Mouse (Mus musculus) activated CD4-positive, CD25-positive, alpha-beta regulatory T cell (primary cell): ENCODE results near the gene Pdzd7. TPM values are rescaled to one million over a fixed set of nuclear protein-coding genes. Genes with fewer than 3 reads are reported as not detected.

Source experiments
- polyA plus RNA-seq, 2 experiments: library from polyadenylated mRNA; unstranded; fragments of 100-300 nt; shearing (Covaris generic); gene quantifications; one replicate each; pipeline ENCODE4 v1.2.1; 2017

Pdzd7 gene
- polyA plus RNA-seq, result not detected

DNA sequence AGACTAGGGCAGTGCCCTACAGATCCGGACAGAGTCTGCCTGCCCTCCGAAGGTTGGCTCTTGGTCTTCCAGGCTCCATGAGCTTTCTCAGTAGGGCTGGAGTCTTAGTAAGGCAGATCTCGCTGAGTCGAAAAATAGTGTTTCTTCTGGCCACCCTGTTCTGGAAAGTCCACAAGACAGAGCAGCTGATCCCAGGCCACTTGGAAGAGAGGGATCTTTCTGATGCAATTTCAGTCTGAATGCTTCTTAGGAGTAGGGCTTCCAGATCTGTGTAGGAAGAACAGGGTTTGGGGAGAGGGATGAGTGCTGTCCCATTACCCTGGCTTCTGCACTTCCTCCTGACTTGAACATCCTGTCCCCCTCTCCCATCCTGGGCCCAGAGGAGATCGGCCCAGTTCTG lies at the start of gene Pdzd7:
Pdzd7 (minus strand) TSS at position 67 of the 400 bp plus-strand sequence.

DNA sequence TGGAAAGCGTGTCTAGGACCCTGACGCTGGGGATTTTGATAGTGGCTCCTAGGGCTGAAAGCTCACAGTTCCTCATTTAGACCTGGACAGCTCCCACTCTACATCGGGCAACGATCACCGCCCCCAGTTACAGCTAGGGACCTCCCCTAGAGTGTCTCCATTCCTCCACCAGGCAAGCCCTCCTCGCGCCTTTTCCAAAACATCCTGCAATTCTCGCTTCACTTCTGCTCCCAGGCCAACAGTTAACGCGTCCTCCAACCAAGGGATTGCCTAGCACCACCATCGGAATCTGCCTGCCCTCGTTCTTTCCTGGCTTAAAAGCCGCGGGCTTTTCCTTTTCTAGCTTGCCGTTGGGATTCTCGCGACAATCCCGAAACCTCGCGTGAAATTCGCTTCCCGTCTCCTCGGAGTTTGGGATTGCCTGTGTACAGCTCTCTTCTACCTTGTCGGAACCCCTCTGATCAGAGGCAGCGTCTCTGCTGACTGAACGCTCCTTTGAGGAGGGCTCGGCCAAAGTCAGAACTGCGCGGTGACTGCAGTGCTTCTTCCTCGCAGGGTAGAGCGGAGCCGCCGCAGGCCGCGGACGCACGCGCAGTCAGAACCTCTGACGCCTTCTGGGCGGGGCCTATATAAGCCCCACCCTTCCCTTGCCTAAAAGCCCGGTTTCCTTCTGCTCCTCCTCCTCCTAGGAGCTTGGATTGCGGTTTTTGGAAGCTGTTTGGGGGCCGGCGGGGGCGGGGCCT lies 29.2 kb upstream of the Pdzd7 start, which contains the start of gene Kazald1:
Kazald1 (plus strand) TSS at position 662 of the 743 bp plus-strand sequence.

DNA sequence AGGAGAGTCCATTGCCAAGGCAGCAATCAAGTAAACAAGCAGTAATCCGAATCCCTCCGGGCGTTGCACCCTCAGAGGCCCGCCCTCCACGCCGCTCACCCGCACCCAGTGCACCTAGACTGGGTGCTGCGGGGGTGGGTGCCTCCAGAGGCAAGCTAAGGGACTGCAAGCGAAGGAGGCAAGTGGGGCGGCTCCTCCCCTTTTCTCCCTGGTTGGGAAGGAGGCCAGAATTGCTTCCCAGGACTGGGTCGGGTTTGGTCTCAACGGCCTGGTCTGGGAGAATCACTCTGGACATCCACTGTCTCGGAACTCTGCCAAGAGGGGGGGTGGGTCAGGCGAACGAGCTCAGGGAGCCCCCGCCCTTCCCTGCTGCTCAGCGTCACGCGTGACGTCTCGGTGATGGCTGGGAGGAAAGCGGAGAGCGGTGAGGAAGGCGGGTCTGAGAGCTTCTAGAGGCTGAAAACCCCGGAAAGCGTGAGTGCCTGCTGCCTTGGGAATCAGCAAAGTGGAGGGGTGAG lies 2.0 kb upstream of the Pdzd7 start, which contains the start of gene Sfxn3:
Sfxn3 (plus strand) TSS at position 87 of the 518 bp plus-strand sequence.

GRCm38 (mm10) chr19:45014335-45014971 lies 31.1 kb downstream of the Pdzd7 start, which contains the start of gene Lzts2:
Lzts2 (plus strand) TSS chr19:45014414.

DNA sequence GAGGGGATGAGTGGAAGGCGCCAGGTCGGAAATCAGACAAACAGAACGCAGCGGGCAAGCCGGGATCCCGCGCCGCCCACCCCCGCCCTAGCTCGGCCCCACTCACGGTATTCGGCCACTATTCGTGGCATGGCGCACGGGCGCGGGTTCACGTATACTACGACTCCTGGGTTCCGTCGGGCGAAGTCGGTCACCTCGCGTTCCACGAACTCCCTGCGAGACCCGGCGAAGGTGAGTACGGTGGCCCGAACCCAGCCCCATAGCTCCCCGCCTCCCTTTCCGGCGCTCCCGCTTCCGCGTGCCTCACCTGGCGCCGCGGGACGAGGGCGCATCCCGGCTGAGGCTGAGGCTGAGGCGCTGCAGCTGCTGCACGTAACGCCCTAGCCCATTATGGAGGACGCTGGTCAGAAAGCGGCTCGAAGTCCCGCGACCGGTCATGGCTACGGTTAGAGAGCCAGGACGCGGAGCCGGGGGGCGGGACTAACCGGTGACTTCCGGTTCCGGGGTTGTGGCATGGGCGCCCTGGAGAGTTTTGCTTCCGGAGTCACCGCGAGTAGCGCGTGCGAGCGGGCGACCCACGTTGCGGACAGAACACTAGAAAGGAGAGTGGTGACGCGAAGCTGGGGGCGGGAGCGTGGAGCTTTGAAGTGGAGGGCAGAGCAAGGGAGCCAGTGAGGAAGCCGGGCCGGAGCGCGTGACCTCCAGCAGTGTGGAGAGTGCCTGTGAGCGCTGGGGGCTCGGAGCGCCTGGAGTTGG lies 39.4 kb downstream of the Pdzd7 start, which contains the start of gene Mrpl43:
Mrpl43 (minus strand) TSS at position 486 of the 756 bp plus-strand sequence.

DNA sequence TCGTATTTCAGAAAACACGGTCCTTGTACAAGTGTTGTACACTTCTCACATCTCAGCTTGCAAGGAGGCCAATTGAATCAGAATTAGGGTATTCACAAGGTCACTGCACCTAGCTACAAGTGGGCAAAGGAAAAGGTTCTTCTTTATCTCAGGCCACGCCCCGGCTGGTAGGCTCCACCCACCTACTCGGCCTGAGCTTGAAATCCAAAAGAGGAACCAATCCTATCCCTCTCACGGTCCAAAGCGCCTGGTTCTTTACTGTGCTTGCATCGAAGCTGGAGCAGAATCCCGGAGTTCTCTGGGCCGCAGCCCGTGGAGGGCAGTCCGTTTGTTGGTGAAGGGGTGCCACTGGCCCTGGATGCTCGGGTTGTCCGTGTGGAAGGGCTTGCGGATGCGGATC lies 40.1 kb downstream of the Pdzd7 start, which contains the start of gene Twnk:
Twnk (plus strand) TSS at position 220 of the 400 bp plus-strand sequence.

DNA sequence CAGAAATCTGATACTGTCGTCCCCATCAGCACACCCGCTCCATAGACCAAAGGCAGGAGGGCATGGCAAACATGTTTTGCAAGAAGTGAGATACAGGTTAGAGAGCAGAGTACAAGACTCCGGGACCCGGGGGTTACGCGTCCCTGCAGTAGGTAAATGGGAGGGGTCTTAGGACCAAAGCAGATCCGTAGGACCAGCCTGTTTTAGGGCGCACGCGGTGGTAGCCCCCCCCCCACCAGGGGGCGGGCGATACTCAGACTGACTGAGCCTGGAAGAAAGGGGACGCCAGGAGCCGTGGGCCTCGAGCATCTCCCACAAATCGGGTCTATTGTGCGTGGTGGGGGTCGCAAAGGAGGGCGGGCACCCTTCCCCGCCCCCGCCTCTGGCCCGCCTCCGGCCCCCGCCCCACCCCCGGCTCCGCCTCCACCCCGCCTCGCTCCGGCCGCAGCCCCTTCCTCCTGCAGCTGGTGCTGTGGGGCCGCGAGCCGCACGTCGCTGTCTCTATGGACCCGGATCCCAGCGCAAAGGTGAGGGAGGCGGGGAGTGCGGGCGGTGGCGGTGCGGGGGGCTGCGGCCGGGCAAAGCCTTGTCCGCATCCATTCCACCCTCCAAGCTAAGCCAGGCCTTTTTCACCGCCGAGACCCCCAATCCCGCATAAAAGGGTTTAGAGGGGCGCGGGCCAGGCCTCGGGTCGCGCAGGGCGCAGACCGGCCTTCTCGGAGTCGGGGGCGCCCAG lies 56.5 kb downstream of the Pdzd7 start, which contains the start of gene Sema4g:
Sema4g (plus strand) TSS at position 271 of the 736 bp plus-strand sequence.

Other genes with a start within 250 kb of the Pdzd7 start
- gene Slf2, start 114.6 kb downstream of the Pdzd7 start, polyA plus RNA-seq, result 10 to 100 TPM; 26.3 to 28.3 TPM
- under 1 TPM; 0.04 to 0.12 TPM for gene Sema4g, start 56.6 kb downstream of the Pdzd7 start, polyA plus RNA-seq
- 10 to 100 TPM in 1 of 2 experiments, 1 to 10 TPM in 1; 7.6 to 10.4 TPM for gene Twnk, start 40.1 kb downstream of the Pdzd7 start, polyA plus RNA-seq
- gene Mrpl43, start 39.3 kb downstream of the Pdzd7 start, polyA plus RNA-seq, result 10 to 100 TPM; 72.3 to 80.9 TPM
- 1 to 10 TPM; 2.3 to 5.2 TPM for gene Lzts2, start 31.3 kb downstream of the Pdzd7 start, polyA plus RNA-seq
- 10 to 100 TPM; 57.4 to 63.5 TPM for gene Sfxn3, start 1.8 kb upstream of the Pdzd7 start, polyA plus RNA-seq
- gene Kazald1, start 29.5 kb upstream of the Pdzd7 start, polyA plus RNA-seq, result under 1 TPM; 0.21 to 0.23 TPM
- gene Tlx1, start 105.0 kb upstream of the Pdzd7 start, polyA plus RNA-seq, result not detected
- gene Lbx1, start 190.1 kb upstream of the Pdzd7 start, polyA plus RNA-seq, result under 1 TPM in 1 of 2 experiments, not detected in 1; 0.07 TPM